Mouse (Mus musculus): ENCODE measurements around the gene Gm5797.
A peak's percentile ranks its signal among the peaks of the same experiment; 100 is the strongest.
"Not testable (repeated sequence)": the region's sequence is repeated elsewhere in the genome, so short reads cannot be mapped to it uniquely, and the experiment has no call there.

The Gm5797 gene

DNA sequence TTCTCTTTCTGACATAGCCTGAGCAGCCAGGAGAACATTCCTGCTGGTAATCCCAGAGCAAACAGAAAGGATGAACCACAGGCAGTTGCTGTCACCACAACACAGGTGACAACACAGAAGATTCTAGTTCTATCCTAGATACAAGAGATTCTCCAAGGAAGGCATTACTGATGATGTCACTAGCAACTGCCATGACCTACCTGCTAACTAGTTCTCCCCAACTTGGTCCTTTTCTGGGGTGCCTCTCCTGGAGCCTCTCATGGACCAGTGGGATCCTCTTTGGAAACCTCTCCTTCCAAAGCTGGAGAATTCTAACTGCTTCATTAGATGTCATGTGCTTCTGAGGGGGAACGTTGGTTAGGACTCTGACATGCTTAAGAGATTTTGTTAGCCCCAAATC lies at the start of gene Gm5797:
Gm5797 (minus strand) TSS at position 101 of the 400 bp plus-strand sequence.
- DNase-seq (ENCODE audit: low spot score in 2 of 2) = not testable (repeated sequence)

DNA sequence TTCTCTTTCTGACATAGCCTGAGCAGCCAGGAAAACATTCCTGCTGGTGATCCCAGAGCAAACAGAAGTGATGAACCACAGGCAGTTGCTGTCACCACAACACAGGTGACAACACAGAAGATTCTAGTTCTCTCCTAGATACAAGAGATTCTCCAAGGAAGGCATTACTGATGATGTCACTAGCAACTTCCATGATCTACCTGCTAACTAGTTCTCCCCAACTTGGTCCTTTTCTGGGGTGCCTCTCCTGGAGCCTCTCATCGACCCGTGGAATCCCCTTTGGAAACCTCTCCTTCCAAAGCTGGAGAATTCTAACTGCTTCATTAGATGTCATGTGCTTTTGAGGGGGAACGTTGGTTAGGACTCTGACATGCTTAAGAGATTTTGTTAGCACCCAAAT lies 32.8 kb upstream of the Gm5797 start, which contains the start of gene Gm8374:
Gm8374 (minus strand) TSS at position 101 of the 400 bp plus-strand sequence.
- DNase-seq (ENCODE audit: low spot score in 2 of 2) = not testable (repeated sequence)

GRCm38 (mm10) chr14:7315093-7315492 lies 17.1 kb downstream of the Gm5797 start:
- peak; percentile 15 to 22 for DNase-seq (ENCODE audit: low spot score in 2 of 2)

GRCm38 (mm10) chr14:7314661-7315060 lies 17.5 kb downstream of the Gm5797 start, which contains the start of gene Gm3739:
TSS of gene Gm3739 (minus strand) at chr14:7315049.
- peak; percentile 6 to 14 for DNase-seq (ENCODE audit: low spot score in 2 of 2)

All from cerebellum, postnatal 4 days (tissue).